Mouse (Mus musculus): ENCODE results near the gene Fnbp1l.

Gene Fnbp1l

GRCm38 (mm10) chr3:122618991-122619930, at the start of gene Fnbp1l:
Gene Fnbp1l, minus strand, starts transcription at chr3:122619715.
- peak; percentile 77 to 78 for DNase-seq

- no peak for DNase-seq
Measured at GRCm38 (mm10) chr3:122660795-122661194, 41.3 kb upstream of the Fnbp1l start.

GRCm38 (mm10) chr3:122659261-122659917, 39.9 kb upstream of the Fnbp1l start:
- DNase-seq = no peak

GRCm38 (mm10) chr3:122647195-122647837, 27.8 kb upstream of the Fnbp1l start:
- DNase-seq = no peak

- no peak for DNase-seq
Measured at GRCm38 (mm10) chr3:122640286-122640685, 20.8 kb upstream of the Fnbp1l start.

GRCm38 (mm10) chr3:122639197-122639475, 19.6 kb upstream of the Fnbp1l start:
- DNase-seq = no peak

- DNase-seq = peak; percentile 91 to 95
Measured at GRCm38 (mm10) chr3:122638329-122639196, 19.0 kb upstream of the Fnbp1l start.

- DNase-seq = no peak
Measured at GRCm38 (mm10) chr3:122637280-122637679, 17.8 kb upstream of the Fnbp1l start.

- peak; percentile 52 to 60 for DNase-seq
Measured at GRCm38 (mm10) chr3:122635246-122635645, 15.7 kb upstream of the Fnbp1l start.

- DNase-seq = peak; percentile 68 to 77
Measured at GRCm38 (mm10) chr3:122629580-122629979, 10.1 kb upstream of the Fnbp1l start.

- DNase-seq = no peak
Measured at GRCm38 (mm10) chr3:122628956-122629355, 9.4 kb upstream of the Fnbp1l start.

- no peak for DNase-seq
Measured at GRCm38 (mm10) chr3:122628546-122628945, 9.0 kb upstream of the Fnbp1l start.

GRCm38 (mm10) chr3:122627846-122628245, 8.3 kb upstream of the Fnbp1l start:
- no peak for DNase-seq

- peak; percentile 66 to 83 for DNase-seq
Measured at GRCm38 (mm10) chr3:122624591-122624990, 5.1 kb upstream of the Fnbp1l start.

- DNase-seq = peak; percentile 87 to 92
Measured at GRCm38 (mm10) chr3:122620285-122620931, 893 bp upstream of the Fnbp1l start.

GRCm38 (mm10) chr3:122619931-122620284, 393 bp upstream of the Fnbp1l start:
- DNase-seq = no peak

- peak; percentile 76 to 78 for DNase-seq
Measured at GRCm38 (mm10) chr3:122618402-122618801, 1.1 kb downstream of the Fnbp1l start.

GRCm38 (mm10) chr3:122617613-122618340, 1.7 kb downstream of the Fnbp1l start:
- no peak for DNase-seq

GRCm38 (mm10) chr3:122612537-122612936, 7.0 kb downstream of the Fnbp1l start:
- DNase-seq = no peak

- peak in 1 of 2 experiments; percentile 29 for DNase-seq
Measured at GRCm38 (mm10) chr3:122611761-122612160, 7.8 kb downstream of the Fnbp1l start.

- DNase-seq = peak in 1 of 2 experiments; percentile 41
Measured at GRCm38 (mm10) chr3:122606105-122606801, 13.3 kb downstream of the Fnbp1l start.

All from lung, adult 18-20 months (tissue).